Mouse (Mus musculus) cerebellum, postnatal 10 days (tissue): ENCODE results near the gene Fam229a.
"Not testable (repeated sequence)": the region's sequence is repeated elsewhere in the genome, so short reads cannot be mapped to it uniquely, and the experiment has no call there.

Source experiments
- DNase-seq, 2 experiments: peaks; one replicate each; pipeline ENCODE4 v3.0.0; 2021; ENCODE audit warnings: mixed read lengths in 2 of 2

Gene Fam229a

GRCm38 (mm10) chr4:129490972-129491880 lies at the start of gene Fam229a, which contains the start of gene Tssk3:
Gene Fam229a, plus strand, starts transcription at chr4:129491190.
Gene Tssk3, minus strand, starts transcription at chr4:129491022.
- peak; percentile 73 for DNase-seq

- no peak for DNase-seq
Measured at GRCm38 (mm10) chr4:129447360-129447759, 43.6 kb upstream of the Fam229a start.

- peak; percentile 28 for DNase-seq
Measured at GRCm38 (mm10) chr4:129447778-129448563, 43.0 kb upstream of the Fam229a start.

DNA sequence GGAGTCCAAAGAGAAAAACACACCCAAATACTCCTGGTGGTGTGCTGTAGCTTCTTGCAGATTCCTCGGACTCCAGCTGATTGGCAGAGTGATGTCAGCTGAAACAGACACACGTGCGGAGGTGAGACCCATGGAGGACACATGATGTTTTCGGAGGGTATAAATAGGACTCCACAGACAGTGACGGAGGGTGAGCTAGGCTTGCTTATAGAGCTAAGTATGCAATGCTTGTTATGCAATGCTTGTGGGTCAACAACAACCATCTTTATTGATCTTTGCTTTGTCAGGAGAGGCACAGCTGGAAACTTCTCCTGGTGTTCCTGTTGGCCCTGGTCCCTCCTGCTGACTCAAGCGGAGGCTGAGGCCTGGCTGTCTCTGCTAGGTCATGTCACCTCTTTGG lies 42.3 kb upstream of the Fam229a start:
- DNase-seq, result no peak

GRCm38 (mm10) chr4:129450851-129451250 lies 40.1 kb upstream of the Fam229a start:
- DNase-seq, result no peak

- no peak for DNase-seq
Measured at GRCm38 (mm10) chr4:129451471-129452169, 39.4 kb upstream of the Fam229a start.

DNA sequence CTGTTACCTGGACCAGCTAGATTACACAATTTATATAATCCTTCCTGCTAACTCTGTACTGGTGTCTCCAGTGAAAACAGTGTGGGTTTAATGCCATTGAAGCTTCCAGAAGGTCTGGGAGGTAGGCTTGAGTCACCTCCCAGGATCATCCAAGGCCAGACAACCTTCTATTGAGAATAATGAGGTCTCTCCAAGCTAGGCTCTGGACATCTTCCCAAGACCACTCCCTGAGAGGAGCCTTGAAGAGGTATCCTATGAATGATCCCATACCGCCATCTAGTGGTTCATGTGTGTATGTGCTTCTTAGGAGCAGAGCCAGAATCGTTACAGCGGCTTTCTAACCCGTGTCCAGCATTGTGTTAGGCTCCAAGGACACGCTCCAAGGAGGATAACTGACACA lies 35.7 kb upstream of the Fam229a start:
- DNase-seq, result peak; percentile 90 to 95

DNA sequence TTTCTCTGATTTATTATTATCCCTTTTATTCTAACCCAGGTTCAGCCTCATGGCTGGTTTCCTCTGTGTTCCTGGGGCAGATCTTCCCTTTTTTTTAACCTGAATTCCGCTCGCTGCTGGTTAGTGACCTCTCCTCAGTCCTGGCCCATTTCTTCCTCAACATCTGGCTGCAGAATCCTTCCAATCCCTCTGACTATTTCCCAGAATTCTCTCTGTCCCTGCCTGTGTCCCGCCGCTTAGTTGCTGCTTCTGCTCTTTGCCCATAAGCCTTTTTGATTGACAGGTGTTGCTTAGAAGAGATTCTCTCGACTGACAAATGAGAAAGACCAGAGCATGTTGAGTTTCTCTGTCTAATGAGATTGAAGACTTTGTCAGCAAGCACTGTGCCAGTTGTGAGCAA lies 34.9 kb upstream of the Fam229a start:
- DNase-seq, result no peak

DNA sequence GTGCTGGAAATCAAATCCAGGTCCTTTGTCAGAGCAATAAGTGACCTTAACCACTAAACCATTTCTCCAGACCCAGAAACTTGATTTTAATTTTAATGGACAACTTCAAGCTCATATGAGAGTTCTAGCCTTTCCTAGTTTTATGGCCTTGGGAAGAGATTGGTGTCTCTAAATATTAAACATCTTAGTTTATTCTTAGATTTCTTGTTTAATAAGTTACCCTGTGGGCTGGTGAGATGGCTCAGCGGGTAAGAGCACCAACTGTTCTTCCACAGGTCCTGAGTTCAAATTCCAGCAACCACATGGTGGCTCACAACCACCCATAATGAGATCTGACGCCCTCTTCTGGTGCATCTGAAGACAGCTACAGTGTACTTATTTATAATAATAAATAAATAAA lies 33.7 kb upstream of the Fam229a start:
- not testable (repeated sequence) for DNase-seq

DNA sequence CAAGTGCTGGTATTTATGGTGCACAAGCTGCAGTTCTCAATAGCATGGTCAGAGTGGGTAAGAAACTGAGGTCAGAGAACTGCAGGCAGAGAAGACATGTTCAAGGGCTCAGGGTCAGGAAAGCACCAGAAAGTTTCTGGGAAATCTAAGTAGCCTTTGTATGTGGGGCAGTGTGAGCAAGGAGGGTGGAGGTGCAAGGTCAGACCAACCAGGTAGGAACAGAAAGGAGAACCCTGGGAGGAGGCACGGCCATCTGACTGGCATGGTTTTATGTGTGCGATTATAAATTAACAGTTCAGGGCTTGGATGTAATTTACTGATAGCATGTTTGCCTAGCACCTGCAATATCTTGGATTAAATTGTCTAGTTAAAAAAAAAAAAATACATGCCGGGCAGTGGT lies 31.3 kb upstream of the Fam229a start:
- no peak for DNase-seq

GRCm38 (mm10) chr4:129460827-129461182 lies 30.2 kb upstream of the Fam229a start:
- DNase-seq, result no peak

DNA sequence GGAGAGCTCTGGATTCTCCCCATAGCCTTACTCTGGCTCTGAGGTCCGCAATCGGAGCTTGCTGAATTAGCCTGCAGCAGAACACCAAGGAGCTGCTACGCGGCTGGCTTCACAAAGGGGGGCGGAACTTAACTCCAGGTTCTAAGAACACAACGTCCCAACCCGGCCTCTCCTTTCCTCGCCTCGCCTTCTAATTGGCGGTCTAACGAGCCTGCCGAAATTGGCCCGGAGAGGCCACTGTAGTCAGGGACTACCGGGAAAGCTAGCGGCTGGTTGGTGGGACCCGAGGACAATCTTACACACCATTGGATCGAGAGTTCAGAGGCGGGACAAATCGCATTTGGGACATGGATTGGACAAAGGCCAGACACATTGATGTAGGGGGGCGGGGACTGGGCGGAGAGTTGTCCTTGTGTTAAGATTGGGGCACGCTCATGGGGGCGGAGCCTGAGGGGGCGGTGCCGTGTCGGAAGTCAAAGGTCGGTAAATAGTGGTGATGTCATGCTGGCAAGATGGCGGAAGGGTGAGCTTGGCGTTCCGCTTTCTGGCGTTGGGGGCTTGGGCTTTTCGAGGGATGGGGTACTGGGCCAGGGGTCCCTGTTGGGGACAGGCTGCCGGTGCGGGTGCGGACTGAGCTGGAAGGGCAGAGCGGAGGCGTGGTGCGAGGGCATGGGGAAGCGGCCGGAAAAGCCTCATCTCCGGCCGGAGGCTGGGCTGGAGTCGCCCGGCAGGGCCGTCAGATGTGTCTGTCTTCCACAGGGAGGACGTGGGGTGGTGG lies 29.6 kb upstream of the Fam229a start, which contains the start of gene Bsdc1:
Gene Bsdc1, plus strand, starts transcription at position 399 of the 778 bp plus-strand sequence.
- DNase-seq, result peak; percentile 100

DNA sequence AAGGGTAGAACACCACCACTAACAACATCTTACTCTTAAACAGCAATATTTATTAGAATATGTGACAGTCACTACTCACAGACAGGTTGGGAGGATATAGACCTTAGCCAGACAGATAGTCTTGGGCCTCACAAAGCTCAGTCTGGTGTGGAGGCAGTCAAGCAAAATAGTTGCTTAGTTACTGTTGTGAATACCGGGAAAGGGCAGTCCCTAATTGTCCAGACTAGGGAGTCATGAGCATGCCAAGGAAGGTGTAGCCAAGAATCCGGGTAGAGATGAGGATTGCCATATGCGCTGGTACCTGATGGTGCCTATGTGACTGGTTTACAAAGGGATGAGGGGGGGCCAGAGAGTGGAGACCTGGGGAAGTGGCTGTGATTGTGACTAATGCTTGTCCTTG lies 28.9 kb upstream of the Fam229a start:
- peak in 1 of 2 experiments; percentile 26 for DNase-seq

DNA sequence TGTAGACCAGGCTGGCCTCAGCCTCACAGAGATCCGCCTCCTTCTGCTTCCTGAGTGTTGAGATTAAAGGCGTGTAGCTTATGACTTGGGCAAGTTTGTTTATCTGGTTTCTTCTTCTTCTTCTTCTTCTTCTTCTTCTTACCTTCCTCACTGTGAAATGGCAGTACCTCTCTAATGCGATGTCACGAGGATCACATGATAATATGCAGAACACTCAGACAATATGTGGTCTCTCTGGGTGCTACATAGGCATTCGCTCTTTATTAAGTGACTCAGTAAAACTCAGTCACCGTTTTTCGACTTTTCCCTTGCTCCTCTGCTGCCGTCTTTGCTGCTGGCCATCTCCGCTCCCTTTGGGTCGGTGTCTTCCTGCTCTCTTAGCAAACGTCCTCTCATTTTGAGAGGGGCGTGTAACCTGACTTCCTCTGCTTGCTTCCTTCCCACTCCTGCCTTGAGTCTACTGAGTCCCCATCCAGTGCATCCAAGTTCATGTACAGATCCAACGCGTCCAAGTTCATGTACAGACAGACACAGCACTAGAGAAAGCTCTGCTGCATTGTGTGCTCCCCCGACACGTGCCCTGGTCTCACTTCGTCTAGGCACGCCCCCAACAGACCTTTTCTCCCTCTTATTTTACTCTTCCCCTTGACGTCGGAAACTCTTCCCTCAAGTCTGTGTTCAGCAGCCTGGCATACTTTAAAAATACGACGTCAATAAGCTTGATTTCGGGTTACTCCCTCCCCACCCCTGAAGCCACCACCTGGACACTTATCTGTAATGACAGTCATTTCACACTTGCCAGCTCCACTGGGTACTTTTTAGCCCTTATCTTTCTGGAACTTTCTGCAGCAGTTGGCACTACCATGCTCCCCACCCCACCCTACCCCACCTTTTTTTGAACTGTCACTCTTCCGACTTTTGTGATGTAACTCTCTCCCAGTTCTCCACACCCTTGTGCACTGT lies 27.6 kb upstream of the Fam229a start:
- DNase-seq, result no peak

DNA sequence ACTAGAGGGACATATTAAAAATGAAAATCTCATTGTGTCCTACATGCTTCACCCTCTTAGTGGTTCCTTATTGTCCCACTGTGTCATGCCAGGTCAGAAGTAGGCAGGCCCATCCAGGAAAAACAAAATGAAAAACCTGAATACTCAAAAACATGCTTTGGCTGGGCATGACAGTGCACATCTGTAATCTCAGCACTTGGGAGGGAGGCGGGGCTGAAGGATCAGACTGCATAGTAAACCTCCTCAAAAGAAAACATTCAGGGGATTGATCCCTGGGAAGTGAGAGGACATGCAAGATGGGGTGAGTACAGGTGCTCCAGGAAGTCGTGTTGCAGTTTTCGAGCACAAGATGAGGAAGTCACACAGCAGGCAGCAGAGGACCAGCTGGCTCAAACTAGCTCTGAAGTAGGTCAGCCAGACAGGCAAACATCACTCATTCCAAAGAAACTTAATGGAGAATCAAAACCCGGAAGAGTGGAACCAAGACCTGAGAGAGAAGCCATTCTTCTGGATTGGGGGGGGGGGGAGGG lies 26.6 kb upstream of the Fam229a start:
- DNase-seq, result no peak

- no peak for DNase-seq
Measured at GRCm38 (mm10) chr4:129476047-129476446, 14.9 kb upstream of the Fam229a start.

- no peak for DNase-seq
Measured at GRCm38 (mm10) chr4:129479863-129480262, 11.1 kb upstream of the Fam229a start.

GRCm38 (mm10) chr4:129481090-129481489 lies 9.9 kb upstream of the Fam229a start:
- DNase-seq, result no peak

DNA sequence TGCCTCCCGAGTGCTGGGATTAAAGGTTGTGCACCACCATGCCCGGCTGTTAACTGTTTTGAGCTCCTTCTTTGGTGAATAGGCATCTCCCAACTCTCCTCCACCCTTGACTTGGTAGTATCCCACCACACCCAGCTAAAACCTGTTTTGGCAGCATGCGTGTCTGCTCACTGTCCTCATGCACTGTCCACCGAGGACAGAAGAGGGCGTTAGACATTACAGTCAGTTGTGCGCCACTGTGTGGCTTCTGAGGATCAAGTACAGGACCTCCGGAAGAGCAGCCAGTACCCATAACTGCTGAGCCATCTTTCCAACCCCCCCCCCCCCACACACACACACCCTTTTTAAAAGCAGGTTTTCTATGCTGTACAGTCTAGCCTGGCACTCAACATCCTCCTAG lies 3.7 kb downstream of the Fam229a start:
- DNase-seq, result peak in 1 of 2 experiments; percentile 37

DNA sequence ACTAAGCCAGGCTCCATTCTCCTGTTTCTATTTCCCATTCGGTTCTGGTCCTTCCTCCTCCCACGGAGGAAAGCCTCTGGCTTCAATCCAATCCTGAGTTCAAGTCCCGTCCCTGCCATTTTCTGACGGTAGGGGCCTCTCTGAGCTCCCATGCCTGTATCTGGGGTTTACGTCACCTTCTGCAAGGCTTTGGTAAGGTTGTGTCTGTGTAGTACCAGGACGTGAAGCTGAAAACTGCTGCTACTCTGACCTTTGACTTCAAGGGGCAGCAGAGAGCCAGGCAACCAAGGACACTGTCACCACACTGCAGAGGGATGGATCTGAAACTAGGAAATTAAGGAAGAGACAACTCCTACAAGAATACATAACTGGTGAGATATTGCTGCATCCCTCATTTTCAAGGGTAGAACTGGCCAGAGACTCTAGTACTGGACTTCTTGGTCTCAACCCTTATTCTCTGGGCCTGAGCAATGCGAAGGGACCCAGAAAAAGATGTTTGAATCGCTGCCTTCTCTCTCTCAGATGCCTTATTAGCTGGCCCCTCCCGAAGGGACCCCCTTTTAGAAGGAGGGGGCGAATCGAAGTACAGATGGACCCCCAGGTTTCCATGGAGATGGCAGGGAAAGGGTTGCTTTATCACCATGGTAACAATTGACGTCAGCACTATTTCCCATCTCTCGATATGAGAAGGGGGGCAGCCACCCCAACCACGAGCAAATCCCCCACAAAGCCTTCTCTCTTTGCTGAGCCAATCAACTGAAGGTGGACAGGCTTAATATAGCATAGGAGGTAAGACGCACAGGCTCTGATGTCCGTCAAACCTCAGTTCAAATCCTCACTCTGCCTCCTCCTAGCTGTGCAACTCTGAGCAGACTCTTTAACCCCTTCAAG lies 4.9 kb downstream of the Fam229a start:
- peak; percentile 43 to 63 for DNase-seq
